Mouse (Mus musculus) ES-E14 (cell line): ENCODE results near the gene Scfd2. TPM values are rescaled to one million over a fixed set of nuclear protein-coding genes. Genes with fewer than 3 reads are reported as not detected.

Source experiments
- DNase-seq: peaks from one replicate; pipeline ENCODE4 v3.0.0-alpha.2; 2013; ENCODE audit warnings: low read depth, low spot score
- H3K27ac ChIP-seq: 2 replicates; pipeline ENCODE4 v1.5.1; 2012; ENCODE audit warnings: low read depth, mild to moderate bottlenecking, low read length, moderate library complexity, mixed read lengths; ENCODE audit not compliant: poor library complexity, insufficient read depth, severe bottlenecking
- H3K36me3 ChIP-seq: 2 replicates; pipeline ENCODE4 v1.6.1; 2012; ENCODE audit warnings: mild to moderate bottlenecking, low read length, moderate library complexity, mixed read lengths; ENCODE audit not compliant: control insufficient read depth, poor library complexity, insufficient read depth, severe bottlenecking
- H3K4me1 ChIP-seq, 2 experiments: fragments of 150-350 bp in 1 of 2; sonication (generic) in 1 of 2; 2 replicates each; pipeline ENCODE4 v1.6.1; 2012; ENCODE audit warnings: low read length in 2 of 2, mild to moderate bottlenecking in 1 of 2, mixed read lengths in 1 of 2; ENCODE audit not compliant: control insufficient read depth in 2 of 2, insufficient read depth in 2 of 2, poor library complexity in 1 of 2
- H3K4me3 ChIP-seq, 2 experiments: fragments of 150-350 bp in 1 of 2; sonication (generic) in 1 of 2; 2 replicates each; pipeline ENCODE4 v1.5.1; 2012; ENCODE audit warnings: low read length in 2 of 2, low read depth in 1 of 2, mild to moderate bottlenecking in 1 of 2, mixed read lengths in 1 of 2; ENCODE audit not compliant: insufficient read depth in 1 of 2, poor library complexity in 1 of 2, severe bottlenecking in 1 of 2
- H3K9ac ChIP-seq: 2 replicates; pipeline ENCODE4 v1.6.1; 2012; ENCODE audit warnings: low read depth, mild to moderate bottlenecking, low read length, mixed read lengths; ENCODE audit not compliant: poor library complexity, insufficient read depth, severe bottlenecking
- H3K9me3 ChIP-seq: fragments of 150-350 bp; sonication (generic); 2 replicates; pipeline ENCODE4 v1.6.1; 2012; ENCODE audit warnings: low read depth, mild to moderate bottlenecking, low read length; ENCODE audit not compliant: control insufficient read depth, insufficient read depth
- CHD2 ChIP-seq: IDR thresholded peaks from 2 replicates; pipeline ENCODE4 v1.6.1; 2014; ENCODE audit warnings: mild to moderate bottlenecking, low read depth, low read length, inconsistent platforms
- HCFC1 ChIP-seq: IDR thresholded peaks from 2 replicates; pipeline ENCODE4 v1.6.1; 2012; ENCODE audit warnings: low read length, inconsistent platforms, borderline replicate concordance; ENCODE audit not compliant: insufficient read depth
- MAFK ChIP-seq: IDR thresholded peaks from 2 replicates; pipeline ENCODE4 v1.6.1; 2014; ENCODE audit warnings: mild to moderate bottlenecking, low read depth, low read length, inconsistent platforms; ENCODE audit not compliant: insufficient read depth
- ZC3H11A ChIP-seq: IDR thresholded peaks from 2 replicates; pipeline ENCODE4 v1.6.1; 2012; ENCODE audit warnings: low read depth, mild to moderate bottlenecking, inconsistent platforms, low read length, borderline replicate concordance
- ZNF384 ChIP-seq: IDR thresholded peaks from 2 replicates; pipeline ENCODE4 v1.6.1; 2012; ENCODE audit warnings: low read depth, low read length, inconsistent platforms
- in situ Hi-C, 2 experiments: fragments of 600-800 bp; cut with MboI; formaldehyde crosslinking; loops; one replicate each; pipeline ENCODE4 v1.15.1; 2025; ENCODE audit warnings: low sequenced_read_pairs in 2 of 2, inconsistent platforms in 1 of 2; ENCODE audit not compliant: unreplicated experiment in 2 of 2
- total RNA-seq: library from RNA; depleted of rRNA; stranded (reverse); fragments of 300-350 nt; gene quantifications from 2 replicates; pipeline ENCODE4 v1.2.3, GENCODE M21; 2012

Gene Scfd2
- total RNA-seq, 1 experiment = 25.8 TPM

GRCm38 (mm10) chr5:74336780-74337179 is 194.8 kb downstream of the Scfd2 start:
- H3K9ac ChIP-seq = no peak overlapping the region
- no peak overlapping the region for H3K27ac ChIP-seq
- H3K4me3 ChIP-seq = no peak overlapping the region
- H3K9me3 ChIP-seq = no peaks in the 10 kb centered on the region
- no peak for DNase-seq
- in situ Hi-C loops = no loop called here
- no peaks in the 10 kb centered on the region for H3K36me3 ChIP-seq
- TF ChIP-seq ZC3H11A (no peak), CHD2 (no peak), ZNF384 (no peak), MAFK (no peak), HCFC1 (no peak)
- no peaks in the 10 kb centered on the region for H3K4me1 ChIP-seq

- Histone ChIP-seq H3K4me3 (no peak overlapping the region), H3K27ac (no peak overlapping the region), H3K9ac (no peak overlapping the region), H3K4me1 (no peaks in the 10 kb centered on the region), H3K36me3 (no peaks in the 10 kb centered on the region), H3K9me3 (no peaks in the 10 kb centered on the region)
- DNase-seq = no peak
- no peak for TF ChIP-seq HCFC1
- no peak for TF ChIP-seq ZNF384
- TF ChIP-seq MAFK = no peak
- in situ Hi-C loops = no loop called here
Observed at GRCm38 (mm10) chr5:74333258-74333657, 198.3 kb downstream of the Scfd2 start.

- in situ Hi-C loops = no loop called here
- no peaks in the 10 kb centered on the region for H3K9me3 ChIP-seq
- no peak for DNase-seq
Observed at GRCm38 (mm10) chr5:74326228-74326627, 205.3 kb downstream of the Scfd2 start.

GRCm38 (mm10) chr5:74321010-74321746 is 210.4 kb downstream of the Scfd2 start:
- no peak overlapping the region for H3K9ac ChIP-seq
- no peaks in the 10 kb centered on the region for H3K4me1 ChIP-seq
- no peaks in the 10 kb centered on the region for H3K36me3 ChIP-seq
- TF ChIP-seq HCFC1 (no peak), CHD2 (no peak), ZNF384 (no peak), ZC3H11A (no peak), MAFK (no peak)
- DNase-seq = no peak
- H3K4me3 ChIP-seq = no peak overlapping the region
- H3K9me3 ChIP-seq = no peaks in the 10 kb centered on the region
- no peak overlapping the region for H3K27ac ChIP-seq
- in situ Hi-C loops = loop anchor here in 1 of 2 experiments (25.0 kb wide), 1 partner anchor 616 kb away; no protein-coding TSS in a partner anchor

More at GRCm38 (mm10) chr5:74326228-74326627, 205.3 kb downstream of the Scfd2 start:
- Histone ChIP-seq H3K27ac (no peak overlapping the region), H3K4me3 (no peak overlapping the region), H3K4me1 (no peaks in the 10 kb centered on the region), H3K36me3 (no peaks in the 10 kb centered on the region), H3K9ac (no peak overlapping the region)
- TF ChIP-seq ZNF384 (no peak), CHD2 (no peak), ZC3H11A (no peak), HCFC1 (no peak), MAFK (no peak)
